15 mouse cellular contexts compared by ENCODE assay signal in genomic region chr12:73866896-73867295, GRCm38 (mm10). TPM values are rescaled to one million over a fixed set of nuclear protein-coding genes. Genes with fewer than 3 reads are reported as not detected.
A peak's percentile ranks its signal among the peaks of the same experiment; 100 is the strongest.
DNase-seq lines count a peak whose midpoint lies in the region; ATAC-seq and TF ChIP-seq lines count a peak whose summit lies in the region.
"Had no signal": no experiment of that assay in that cellular context is flagged by ENCODE, and none has a peak within 500 bp of the region (broad histone marks: within the 10 kb centered on the region; RNA-seq: fewer than 3 reads in every experiment).

No protein-coding gene starts in this region.

- no peaks in the 10 kb centered on the region for H3K36me3 ChIP-seq in forebrain, embryonic 14.5 days (ENCODE audit: control insufficient read depth, insufficient read depth, low read length)
- H3K36me3 ChIP-seq in forebrain, embryonic 12.5 days (replicated peaks): no peaks in the 10 kb centered on the region
- no peaks in the 10 kb centered on the region for H3K36me3 ChIP-seq in kidney, embryonic 14.5 days (ENCODE audit: control insufficient read depth, insufficient read depth, low read length)
- no peaks in the 10 kb centered on the region for H3K36me3 ChIP-seq in lung, embryonic 14.5 days (ENCODE audit: insufficient read depth)
- H3K36me3 ChIP-seq: limb, embryonic 13.5 days; neural tube, embryonic 13.5 days had no signal

- WGBS in forebrain, embryonic 14.5 days: 59% methylated on average over 6 of the region's 6 CpGs
- 69% methylated on average over 6 of the region's 6 CpGs for WGBS in forebrain, embryonic 12.5 days
- WGBS in kidney, embryonic 14.5 days: 58% methylated on average over 6 of the region's 6 CpGs
- WGBS in lung, embryonic 14.5 days: 36% methylated on average over 6 of the region's 6 CpGs

- DNase-seq in forebrain, embryonic 14.5 days (ENCODE audit: low spot score): peak; percentile 62
- peak; percentile 41 for DNase-seq in kidney, postnatal 14 days
- peak; percentile 64 for DNase-seq in lung, embryonic 14.5 days
- no peak for DNase-seq in lung, adult 18-20 months
- DNase-seq in brain, embryonic 18.5 days (ENCODE audit: low read depth, low spot score): peak; percentile 16
- DNase-seq in T-cell, adult 2 months (ENCODE audit: low spot score): no peak
- DNase-seq: heart, adult 18-20 months; kidney, adult 18-20 months; lung, adult 2 months had no signal

- H3K27ac ChIP-seq in forebrain, embryonic 14.5 days (ENCODE audit: low read depth, low read length): no peak overlapping the region
- H3K27ac ChIP-seq in forebrain, embryonic 12.5 days: no peak overlapping the region
- H3K27ac ChIP-seq in kidney, embryonic 14.5 days (ENCODE audit: low read depth, low read length): no peak overlapping the region
- H3K27ac ChIP-seq in lung, embryonic 14.5 days (ENCODE audit: low read depth): no peak overlapping the region
- H3K27ac ChIP-seq: limb, embryonic 13.5 days; macrophage; neural tube, embryonic 13.5 days had no signal

- H3K4me3 ChIP-seq in forebrain, embryonic 14.5 days (ENCODE audit: low read depth, low read length): no peak overlapping the region
- no peak overlapping the region for H3K4me3 ChIP-seq in forebrain, embryonic 12.5 days (replicated peaks)
- H3K4me3 ChIP-seq in kidney, embryonic 14.5 days (ENCODE audit: low read length): no peak overlapping the region
- H3K4me3 ChIP-seq in lung, embryonic 14.5 days (ENCODE audit: low read depth, low read length): no peak overlapping the region
- H3K4me3 ChIP-seq: limb, embryonic 13.5 days; neural tube, embryonic 13.5 days had no signal

- H3K9me3 ChIP-seq in forebrain, embryonic 14.5 days (replicated peaks; ENCODE audit: control insufficient read depth, low read length): no peaks in the 10 kb centered on the region
- no peaks in the 10 kb centered on the region for H3K9me3 ChIP-seq in forebrain, embryonic 12.5 days
- no peaks in the 10 kb centered on the region for H3K9me3 ChIP-seq in kidney, embryonic 14.5 days (ENCODE audit: control insufficient read depth, low read length)
- no peaks in the 10 kb centered on the region for H3K9me3 ChIP-seq in lung, embryonic 14.5 days (ENCODE audit: low read depth, low read length)
- H3K9me3 ChIP-seq: limb, embryonic 13.5 days; neural tube, embryonic 13.5 days had no signal

- no peak overlapping the region for H3K4me2 ChIP-seq in forebrain, embryonic 14.5 days (ENCODE audit: low read length)
- no peak overlapping the region for H3K4me2 ChIP-seq in forebrain, embryonic 12.5 days
- H3K4me2 ChIP-seq in kidney, embryonic 14.5 days (replicated peaks; ENCODE audit: low read depth, low read length): no peak overlapping the region
- H3K4me2 ChIP-seq in lung, embryonic 14.5 days: no peak overlapping the region
- H3K4me2 ChIP-seq: limb, embryonic 13.5 days; neural tube, embryonic 13.5 days had no signal

- ATAC-seq in forebrain, embryonic 14.5 days: no peak
- ATAC-seq in forebrain, embryonic 12.5 days (ENCODE audit: low FRiP score): no peak
- no peak for ATAC-seq in kidney, embryonic 14.5 days (ENCODE audit: low FRiP score, low TSS enrichment)
- ATAC-seq in lung, embryonic 14.5 days (ENCODE audit: insufficient read depth): no peak
- ATAC-seq: hindbrain, embryonic 16.5 days had no signal

- TF ChIP-seq CTCF in lung, embryonic 14.5 days (IDR thresholded peaks at IDR 0.05; ENCODE audit: low read depth): no peak

- no peaks in the 10 kb centered on the region for H3K4me1 ChIP-seq in forebrain, embryonic 14.5 days (ENCODE audit: control insufficient read depth, insufficient read depth, low read length)
- H3K4me1 ChIP-seq in forebrain, embryonic 12.5 days: no peaks in the 10 kb centered on the region
- no peaks in the 10 kb centered on the region for H3K4me1 ChIP-seq in kidney, embryonic 14.5 days (ENCODE audit: control insufficient read depth, insufficient read depth, low read length)
- H3K4me1 ChIP-seq in lung, embryonic 14.5 days (ENCODE audit: insufficient read depth): no peaks in the 10 kb centered on the region
- H3K4me1 ChIP-seq: neural tube, embryonic 13.5 days had no signal

- H3K9ac ChIP-seq in forebrain, embryonic 14.5 days (ENCODE audit: low read length): no peak overlapping the region
- no peak overlapping the region for H3K9ac ChIP-seq in forebrain, embryonic 12.5 days
- no peak overlapping the region for H3K9ac ChIP-seq in kidney, embryonic 14.5 days (ENCODE audit: low read depth, low read length)
- H3K9ac ChIP-seq in lung, embryonic 14.5 days: no peak overlapping the region
- H3K9ac ChIP-seq: limb, embryonic 13.5 days; neural tube, embryonic 13.5 days had no signal

- H3K27me3 ChIP-seq in forebrain, embryonic 14.5 days (replicated peaks; ENCODE audit: control insufficient read depth, insufficient read depth, low read length): no peaks in the 10 kb centered on the region
- H3K27me3 ChIP-seq in forebrain, embryonic 12.5 days: no peaks in the 10 kb centered on the region
- no peaks in the 10 kb centered on the region for H3K27me3 ChIP-seq in kidney, embryonic 14.5 days (ENCODE audit: control insufficient read depth, insufficient read depth, low read length)
- H3K27me3 ChIP-seq in lung, embryonic 14.5 days (ENCODE audit: insufficient read depth, low read length): no peaks in the 10 kb centered on the region
- H3K27me3 ChIP-seq: limb, embryonic 13.5 days; neural tube, embryonic 13.5 days had no signal

RNA-seq across cellular contexts. Expression of gene Hif1a, which starts 34.3 kb away (rescaled TPM):
- polyA plus RNA-seq in forebrain, embryonic 14.5 days (2014; fragmentation: Nextera tagmentation; extraction: Ambion mirVana): 87.2 and 95.6 TPM in 2 replicates
- polyA plus RNA-seq in forebrain, embryonic 12.5 days (2016; fragmentation: Nextera tagmentation; extraction: Ambion mirVana): 123 and 124 TPM in 2 replicates
- 64.9 and 114 TPM in 2 replicates for polyA plus RNA-seq in kidney, embryonic 14.5 days (2014; fragmentation: Nextera tagmentation; extraction: Ambion mirVana)
- 112 TPM in 2 replicates for polyA plus RNA-seq in lung, embryonic 14.5 days (2014; fragmentation: Nextera tagmentation; extraction: Ambion mirVana)

Comparison
In these comparisons a context has a peak if more than half of its experiments do, and no peak if none do; other contexts are left out.
1. DNase-seq: peak in forebrain, embryonic 14.5 days (single experiment), kidney, postnatal 14 days (single experiment), lung, embryonic 14.5 days (single experiment) and brain, embryonic 18.5 days (single experiment); none in lung, adult 18-20 months (0 of 2) and T-cell, adult 2 months (single experiment).